Mouse (Mus musculus): ENCODE measurements around the gene Cd164l2. TPM values are rescaled to one million over a fixed set of nuclear protein-coding genes. Genes with fewer than 3 reads are reported as not detected.

The Cd164l2 gene
- total and polyA plus RNA-seq, 3 experiments = not detected

DNA sequence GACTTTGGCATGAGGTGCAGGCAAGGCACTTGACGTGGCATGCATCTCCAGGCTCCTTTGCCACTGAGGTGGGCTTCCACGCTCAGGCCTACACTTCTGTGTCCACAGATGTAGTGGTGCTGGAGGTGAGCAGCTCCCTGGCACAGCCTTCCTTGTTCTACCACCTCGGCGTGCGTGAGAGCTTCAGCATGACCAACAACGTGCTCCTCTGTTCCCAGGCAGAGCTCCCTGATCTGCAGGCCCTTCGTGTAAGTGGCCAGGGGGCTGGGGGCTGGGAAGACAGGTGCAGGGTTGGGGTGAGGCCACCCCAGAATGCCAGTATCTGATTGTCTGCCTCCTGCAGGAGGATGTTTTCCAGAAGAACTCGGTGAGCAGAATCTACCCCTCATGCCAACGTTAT, 30.8 kb downstream of the Cd164l2 start:
- peaks cover 59% of the 10 kb centered on the region for H3K36me3 ChIP-seq (replicated peaks)
- DNase-seq (ENCODE audit: low spot score) = no peak
- no peak for ATAC-seq (ENCODE audit: extremely low read depth, insufficient number of reproducible peaks, low FRiP score, poor library complexity, severe bottlenecking)
- no peaks in the 10 kb centered on the region for H3K27me3 ChIP-seq (ENCODE audit: insufficient read depth, low read length)
- H3K4me1 ChIP-seq (ENCODE audit: insufficient read depth, low read depth, low read length) = peaks cover 87% of the 10 kb centered on the region
- TF ChIP-seq CTCF (IDR thresholded peaks at IDR 0.05; ENCODE audit: low read depth, low read length) (no peak), GATA1 (IDR thresholded peaks at IDR 0.05; ENCODE audit: borderline replicate concordance, low read length) (no peak), TAL1 (conservative IDR thresholded peaks at IDR 0.05; ENCODE audit: low read depth, low read length) (no peak), POLR2AphosphoS5 (IDR thresholded peaks at IDR 0.05; ENCODE audit: insufficient replicate concordance, low read depth, low read length) (no peak), GATA2 (IDR thresholded peaks at IDR 0.05; ENCODE audit: borderline replicate concordance, low read depth, low read length) (no peak)
- peaks cover 1% of the 10 kb centered on the region; the same call in 1 of the 2 replicates for H3K9me3 ChIP-seq (replicated peaks)
- peak overlapping the region; percentile 65; the same call in 1 of the 2 replicates for H3K4me3 ChIP-seq (ENCODE audit: low read depth, low read length)

DNA sequence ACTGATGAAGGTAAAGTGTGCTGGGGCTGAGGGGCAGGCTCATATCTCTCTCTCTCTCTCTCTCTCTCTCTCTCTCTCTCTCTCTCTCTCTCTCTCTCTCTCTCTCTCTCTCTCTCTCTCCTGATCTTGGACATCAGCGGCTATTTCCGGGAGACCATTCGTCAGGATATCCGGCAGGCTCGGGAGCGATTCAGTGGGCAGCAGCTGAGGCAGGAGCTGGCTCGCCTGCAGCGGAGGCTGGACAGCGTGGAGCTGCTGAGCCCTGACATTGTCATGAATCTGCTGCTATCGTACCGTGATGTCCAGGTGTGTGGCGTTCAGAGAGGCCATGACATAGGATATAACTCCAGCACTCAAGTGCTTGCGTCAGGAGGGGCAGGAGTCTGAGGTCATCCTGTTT, 31.6 kb downstream of the Cd164l2 start:
- Histone ChIP-seq H3K4me3 (ENCODE audit: low read depth, low read length) (peak overlapping the region; percentile 61; the same call in 1 of the 2 replicates), H3K27me3 (ENCODE audit: insufficient read depth, low read length) (no peaks in the 10 kb centered on the region), H3K4me1 (ENCODE audit: insufficient read depth, low read depth, low read length) (peaks cover 89% of the 10 kb centered on the region), H3K9me3 (replicated peaks) (no peaks in the 10 kb centered on the region), H3K36me3 (replicated peaks) (peaks cover 65% of the 10 kb centered on the region)
- no peak for DNase-seq (ENCODE audit: low spot score)
- TF ChIP-seq POLR2AphosphoS5 (IDR thresholded peaks at IDR 0.05; ENCODE audit: insufficient replicate concordance, low read depth, low read length) (no peak), CTCF (IDR thresholded peaks at IDR 0.05; ENCODE audit: low read depth, low read length) (no peak), GATA2 (IDR thresholded peaks at IDR 0.05; ENCODE audit: borderline replicate concordance, low read depth, low read length) (no peak), TAL1 (conservative IDR thresholded peaks at IDR 0.05; ENCODE audit: low read depth, low read length) (no peak), GATA1 (IDR thresholded peaks at IDR 0.05; ENCODE audit: borderline replicate concordance, low read length) (no peak)
- ATAC-seq (ENCODE audit: extremely low read depth, insufficient number of reproducible peaks, low FRiP score, poor library complexity, severe bottlenecking) = no peak

DNA sequence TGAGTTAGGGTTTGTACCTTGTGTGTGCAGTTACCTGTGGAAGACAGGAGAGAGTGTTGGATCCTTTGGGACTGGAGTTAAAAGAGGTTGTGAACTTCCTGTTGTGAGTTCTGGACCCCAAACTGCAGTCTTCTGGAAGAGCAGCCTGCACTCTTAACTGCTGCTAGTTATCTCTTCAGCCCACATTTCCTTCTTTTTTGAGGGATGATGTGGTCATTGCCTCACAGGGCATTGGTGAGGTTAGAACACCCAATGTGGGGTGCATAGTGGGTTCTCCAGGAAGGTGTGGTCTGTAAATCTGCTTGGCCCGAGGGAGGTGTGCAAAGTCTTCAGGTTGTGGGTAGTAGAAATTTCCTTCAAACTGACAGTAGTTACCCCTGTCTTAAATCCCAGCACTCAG, 32.4 kb downstream of the Cd164l2 start:
- H3K4me3 ChIP-seq (ENCODE audit: low read depth, low read length) = no peak overlapping the region; the same call in 1 of the 2 replicates
- ATAC-seq (ENCODE audit: extremely low read depth, insufficient number of reproducible peaks, low FRiP score, poor library complexity, severe bottlenecking) (no peak), DNase-seq (ENCODE audit: low spot score) (peak; percentile 43)
- peaks cover 66% of the 10 kb centered on the region for H3K36me3 ChIP-seq (replicated peaks)
- no peaks in the 10 kb centered on the region for H3K27me3 ChIP-seq (ENCODE audit: insufficient read depth, low read length)
- peaks cover 87% of the 10 kb centered on the region for H3K4me1 ChIP-seq (ENCODE audit: insufficient read depth, low read depth, low read length)
- TF ChIP-seq POLR2AphosphoS5 (IDR thresholded peaks at IDR 0.05; ENCODE audit: insufficient replicate concordance, low read depth, low read length) (no peak), TAL1 (conservative IDR thresholded peaks at IDR 0.05; ENCODE audit: low read depth, low read length) (peak; percentile 48; the same call in 1 of the 2 replicates), GATA2 (IDR thresholded peaks at IDR 0.05; ENCODE audit: borderline replicate concordance, low read depth, low read length) (no peak), CTCF (IDR thresholded peaks at IDR 0.05; ENCODE audit: low read depth, low read length) (no peak)
- no peaks in the 10 kb centered on the region for H3K9me3 ChIP-seq (replicated peaks)

DNA sequence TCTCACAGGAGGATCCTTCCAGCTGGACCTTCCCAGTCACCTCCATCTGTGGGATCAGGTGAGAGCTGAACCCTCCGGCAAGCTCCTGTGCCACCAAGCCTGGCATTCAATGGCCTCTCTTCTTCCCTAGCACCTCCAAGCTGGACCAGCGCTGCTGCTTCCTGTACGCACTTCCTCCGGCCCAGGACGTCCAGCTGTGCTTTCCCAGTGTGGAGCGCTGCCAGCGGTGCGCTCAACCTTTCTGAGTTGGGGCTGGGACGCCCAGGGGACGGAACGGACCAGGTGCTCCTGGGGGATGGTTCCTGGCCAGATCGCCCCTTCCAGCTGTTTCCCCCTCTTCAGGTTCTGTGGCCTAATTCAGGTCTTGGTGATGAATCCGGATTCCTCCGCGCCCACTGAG, 35.1 kb downstream of the Cd164l2 start:
- peak overlapping the region; percentile 66; the same call in 1 of the 2 replicates for H3K4me3 ChIP-seq (ENCODE audit: low read depth, low read length)
- peaks cover 92% of the 10 kb centered on the region for H3K36me3 ChIP-seq (replicated peaks)
- no peaks in the 10 kb centered on the region for H3K27me3 ChIP-seq (ENCODE audit: insufficient read depth, low read length)
- ATAC-seq (ENCODE audit: extremely low read depth, insufficient number of reproducible peaks, low FRiP score, poor library complexity, severe bottlenecking) = no peak
- DNase-seq (ENCODE audit: low spot score) = no peak
- no peaks in the 10 kb centered on the region for H3K9me3 ChIP-seq (replicated peaks)
- TF ChIP-seq TAL1 (conservative IDR thresholded peaks at IDR 0.05; ENCODE audit: low read depth, low read length) = no peak
- TF ChIP-seq POLR2AphosphoS5 (IDR thresholded peaks at IDR 0.05; ENCODE audit: insufficient replicate concordance, low read depth, low read length) = no peak
- no peak for TF ChIP-seq GATA2 (IDR thresholded peaks at IDR 0.05; ENCODE audit: borderline replicate concordance, low read depth, low read length)
- no peak for TF ChIP-seq CTCF (IDR thresholded peaks at IDR 0.05; ENCODE audit: low read depth, low read length)
- no peak for TF ChIP-seq GATA1 (IDR thresholded peaks at IDR 0.05; ENCODE audit: borderline replicate concordance, low read length)
- peaks cover 91% of the 10 kb centered on the region for H3K4me1 ChIP-seq (ENCODE audit: insufficient read depth, low read depth, low read length)

DNA sequence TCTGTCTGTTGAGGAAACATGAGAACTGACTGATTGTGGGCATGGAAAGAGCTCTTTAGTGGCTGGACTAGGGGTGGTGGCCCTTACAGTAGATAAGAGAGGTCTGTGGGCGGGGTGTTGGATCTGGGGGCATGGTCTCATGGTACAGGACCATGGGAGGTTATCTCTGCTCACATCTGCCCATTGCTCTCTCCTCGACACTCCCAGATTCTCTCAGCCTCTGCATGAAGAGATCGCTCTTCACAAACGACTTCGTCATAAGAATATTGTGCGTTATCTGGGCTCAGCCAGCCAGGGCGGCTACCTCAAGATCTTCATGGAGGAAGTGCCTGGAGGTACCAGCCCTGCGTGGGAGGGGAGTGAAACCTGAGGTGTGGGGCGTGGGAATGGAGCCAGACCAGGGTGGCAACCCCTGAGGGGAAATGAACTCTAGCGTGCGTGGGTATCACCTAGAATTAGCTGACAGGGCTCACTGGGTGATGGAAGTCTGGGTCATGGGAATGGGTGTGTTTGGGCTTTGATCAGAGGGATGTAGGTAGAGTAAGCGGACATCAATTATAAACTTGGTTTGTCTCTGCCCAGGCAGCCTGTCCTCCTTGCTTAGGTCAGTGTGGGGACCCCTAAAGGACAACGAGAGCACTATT, 36.0 kb downstream of the Cd164l2 start:
- DNase-seq (ENCODE audit: low spot score) (peak; percentile 89), ATAC-seq (ENCODE audit: extremely low read depth, insufficient number of reproducible peaks, low FRiP score, poor library complexity, severe bottlenecking) (peak; percentile 95)
- no peaks in the 10 kb centered on the region for H3K9me3 ChIP-seq (replicated peaks)
- H3K4me3 ChIP-seq (ENCODE audit: low read depth, low read length) = peak overlapping the region; percentile 66
- H3K27me3 ChIP-seq (ENCODE audit: insufficient read depth, low read length) = no peaks in the 10 kb centered on the region
- peaks cover 92% of the 10 kb centered on the region for H3K36me3 ChIP-seq (replicated peaks)
- TF ChIP-seq GATA2 (IDR thresholded peaks at IDR 0.05; ENCODE audit: borderline replicate concordance, low read depth, low read length) (0 out of 2 replicates have a peak, but pooled peaks have one; percentile 52), POLR2AphosphoS5 (IDR thresholded peaks at IDR 0.05; ENCODE audit: insufficient replicate concordance, low read depth, low read length) (no peak), GATA1 (IDR thresholded peaks at IDR 0.05; ENCODE audit: borderline replicate concordance, low read length) (no peak), CTCF (IDR thresholded peaks at IDR 0.05; ENCODE audit: low read depth, low read length) (no peak), TAL1 (conservative IDR thresholded peaks at IDR 0.05; ENCODE audit: low read depth, low read length) (peak; percentile 92)
- peaks cover 83% of the 10 kb centered on the region for H3K4me1 ChIP-seq (ENCODE audit: insufficient read depth, low read depth, low read length)

DNA sequence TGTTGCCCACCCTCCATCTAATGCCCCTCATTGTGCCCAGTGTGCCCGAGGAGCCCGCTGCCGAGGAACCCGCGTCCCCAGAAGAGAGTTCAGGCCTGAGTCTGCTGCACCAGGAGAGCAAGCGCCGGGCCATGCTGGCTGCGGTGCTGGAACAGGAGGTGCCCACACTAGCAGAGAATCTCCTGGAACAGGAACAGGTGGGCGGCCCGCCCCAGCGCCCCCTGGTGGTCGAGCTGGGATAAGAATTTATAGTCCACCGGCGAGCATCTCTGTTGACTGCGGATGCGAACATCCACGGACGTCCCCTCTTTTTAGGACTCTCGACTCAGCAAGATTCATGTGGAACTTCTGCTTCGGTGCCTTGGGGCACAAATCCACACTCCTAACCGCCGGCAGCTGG, 38.7 kb downstream of the Cd164l2 start:
- H3K36me3 ChIP-seq (replicated peaks) = peaks cover 90% of the 10 kb centered on the region
- H3K4me1 ChIP-seq (ENCODE audit: insufficient read depth, low read depth, low read length) = peaks cover 66% of the 10 kb centered on the region
- TF ChIP-seq POLR2AphosphoS5 (IDR thresholded peaks at IDR 0.05; ENCODE audit: insufficient replicate concordance, low read depth, low read length) (no peak), CTCF (IDR thresholded peaks at IDR 0.05; ENCODE audit: low read depth, low read length) (peak; percentile 45; the same call in 1 of the 2 replicates), GATA1 (IDR thresholded peaks at IDR 0.05; ENCODE audit: borderline replicate concordance, low read length) (no peak), TAL1 (conservative IDR thresholded peaks at IDR 0.05; ENCODE audit: low read depth, low read length) (no peak), GATA2 (IDR thresholded peaks at IDR 0.05; ENCODE audit: borderline replicate concordance, low read depth, low read length) (no peak)
- no peak overlapping the region for H3K4me3 ChIP-seq (ENCODE audit: low read depth, low read length)
- ATAC-seq (ENCODE audit: extremely low read depth, insufficient number of reproducible peaks, low FRiP score, poor library complexity, severe bottlenecking) = no peak
- no peaks in the 10 kb centered on the region for H3K27me3 ChIP-seq (ENCODE audit: insufficient read depth, low read length)
- no peaks in the 10 kb centered on the region for H3K9me3 ChIP-seq (replicated peaks)
- peak; percentile 60 for DNase-seq (ENCODE audit: low spot score)
